9 mouse cellular contexts compared by ENCODE assay signal in the genomic region with DNA sequence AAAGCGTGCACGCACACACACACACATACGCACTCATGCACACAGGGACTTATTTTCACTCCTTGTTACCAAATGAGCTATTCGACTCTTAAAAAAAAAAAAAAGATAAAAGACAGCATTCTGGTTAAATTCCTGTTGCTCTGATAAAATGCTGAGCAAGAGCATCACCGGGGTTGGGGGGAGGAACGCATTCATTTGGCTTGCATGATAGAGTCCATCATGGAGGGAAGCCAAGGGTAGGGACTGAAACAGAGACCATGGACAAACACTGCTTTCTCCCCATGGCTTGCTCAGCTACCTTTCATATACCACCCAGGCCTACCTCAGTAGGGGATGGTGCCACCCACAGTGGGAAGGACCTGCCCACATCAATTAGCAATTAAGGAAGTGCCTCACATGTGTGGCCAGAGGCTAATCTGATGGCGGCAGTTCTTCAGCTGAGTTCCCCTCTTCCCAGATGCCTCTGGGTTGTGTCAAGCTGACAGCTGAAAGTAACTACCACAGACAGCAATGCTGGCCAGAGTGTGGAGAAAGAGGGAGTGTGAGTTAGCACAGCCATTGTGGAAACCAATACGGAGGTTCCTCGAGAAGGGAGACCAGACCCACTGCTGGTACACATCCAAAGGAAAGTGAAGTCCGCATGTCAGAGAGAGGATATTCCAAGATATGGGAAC.
DNase-seq lines count a peak whose midpoint lies in the region; ATAC-seq and TF ChIP-seq lines count a peak whose summit lies in the region.
"Had no signal": no experiment of that assay in that cellular context is flagged by ENCODE, and none has a peak within 500 bp of the region (broad histone marks: within the 10 kb centered on the region; RNA-seq: fewer than 3 reads in every experiment).

No protein-coding gene starts in this region.

- peak; percentile 97 for DNase-seq in heart, adult 11 months
- peak; percentile 82 for DNase-seq in MN1 (ENCODE audit: low spot score)
- DNase-seq in lung, postnatal 0 days (ENCODE audit: low spot score), result peak; percentile 65
- no peak for DNase-seq in layer of hippocampus, postnatal 14 days (ENCODE audit: low spot score in 2 of 2)
- no peak for DNase-seq in midbrain, embryonic 14.5 days
- no peak for DNase-seq in hindbrain, embryonic 14.5 days (ENCODE audit: low spot score)

- ATAC-seq in heart, embryonic 11.5 days (replicated peaks; ENCODE audit: insufficient number of reproducible peaks, low FRiP score, low TSS enrichment), result no peak; the same call in 1 of the 2 replicates
- ATAC-seq in heart, embryonic 13.5 days (ENCODE audit: extremely low read depth, insufficient number of reproducible peaks, low FRiP score, low TSS enrichment), result no peak
- peak; percentile 70 for ATAC-seq in lung, postnatal 0 days
- ATAC-seq in midbrain, embryonic 14.5 days (ENCODE audit: low FRiP score, low TSS enrichment), result no peak
- no peak for ATAC-seq in hindbrain, embryonic 14.5 days (ENCODE audit: low FRiP score)
- ATAC-seq: liver, embryonic 12.5 days had no signal

- H3K4me3 ChIP-seq in heart, embryonic 11.5 days (ENCODE audit: low read depth, low read length), result no peak overlapping the region
- H3K4me3 ChIP-seq in heart, embryonic 13.5 days, result no peak overlapping the region
- H3K4me3 ChIP-seq in lung, postnatal 0 days (ENCODE audit: low read depth, low read length), result no peak overlapping the region
- H3K4me3 ChIP-seq in midbrain, embryonic 14.5 days (replicated peaks; ENCODE audit: low read depth, low read length), result no peak overlapping the region
- no peak overlapping the region for H3K4me3 ChIP-seq in hindbrain, embryonic 14.5 days (replicated peaks; ENCODE audit: low read length)
- H3K4me3 ChIP-seq: liver, embryonic 12.5 days had no signal

- TF ChIP-seq CTCF in lung, postnatal 0 days (IDR thresholded peaks at IDR 0.05), result no peak

- no peak overlapping the region for H3K9ac ChIP-seq in heart, embryonic 11.5 days (ENCODE audit: low read depth, low read length)
- no peak overlapping the region for H3K9ac ChIP-seq in heart, embryonic 13.5 days
- no peak overlapping the region for H3K9ac ChIP-seq in lung, postnatal 0 days (replicated peaks; ENCODE audit: low read depth)
- no peak overlapping the region for H3K9ac ChIP-seq in midbrain, embryonic 14.5 days (replicated peaks; ENCODE audit: low read length)
- H3K9ac ChIP-seq in hindbrain, embryonic 14.5 days, result no peak overlapping the region
- H3K9ac ChIP-seq: liver, embryonic 12.5 days had no signal

- 64% methylated on average over 10 of the region's 10 CpGs for WGBS in heart, embryonic 11.5 days (ENCODE audit: insufficient replicate concordance)
- WGBS in heart, embryonic 13.5 days, result 53% methylated on average over 10 of the region's 10 CpGs
- 74% methylated on average over 10 of the region's 10 CpGs for WGBS in lung, postnatal 0 days
- 90% methylated on average over 10 of the region's 10 CpGs for whole genome bisulfite sequencing in midbrain, embryonic 14.5 days
- WGBS in hindbrain, embryonic 14.5 days, result 92% methylated on average over 10 of the region's 10 CpGs

- H3K4me2 ChIP-seq in heart, embryonic 11.5 days, result no peak overlapping the region
- no peak overlapping the region for H3K4me2 ChIP-seq in heart, embryonic 13.5 days
- no peak overlapping the region for H3K4me2 ChIP-seq in lung, postnatal 0 days (replicated peaks; ENCODE audit: low read depth, low read length)
- no peak overlapping the region for H3K4me2 ChIP-seq in midbrain, embryonic 14.5 days (ENCODE audit: low read length)
- H3K4me2 ChIP-seq in hindbrain, embryonic 14.5 days (replicated peaks), result no peak overlapping the region
- H3K4me2 ChIP-seq: liver, embryonic 12.5 days had no signal

- no peaks in the 10 kb centered on the region for H3K36me3 ChIP-seq in heart, embryonic 11.5 days (ENCODE audit: control insufficient read depth, insufficient read depth, low read length)
- H3K36me3 ChIP-seq in heart, embryonic 13.5 days, result no peaks in the 10 kb centered on the region
- H3K36me3 ChIP-seq in lung, postnatal 0 days (ENCODE audit: insufficient read depth, low read length), result no peaks in the 10 kb centered on the region
- H3K36me3 ChIP-seq in midbrain, embryonic 14.5 days (ENCODE audit: control insufficient read depth, insufficient read depth, low read length), result no peaks in the 10 kb centered on the region
- no peaks in the 10 kb centered on the region for H3K36me3 ChIP-seq in hindbrain, embryonic 14.5 days (replicated peaks; ENCODE audit: control insufficient read depth, insufficient read depth)
- H3K36me3 ChIP-seq: liver, embryonic 12.5 days had no signal

- no peak for TF ChIP-seq EP300 in lung, postnatal 0 days (IDR thresholded peaks at IDR 0.05)

- peaks cover 5% of the 10 kb centered on the region; the same call in 1 of the 2 replicates for H3K4me1 ChIP-seq in heart, embryonic 11.5 days (ENCODE audit: control insufficient read depth, insufficient read depth, low read length)
- peaks cover 31% of the 10 kb centered on the region for H3K4me1 ChIP-seq in heart, embryonic 13.5 days
- H3K4me1 ChIP-seq in lung, postnatal 0 days (ENCODE audit: insufficient read depth, low read depth, low read length), result peaks cover 5% of the 10 kb centered on the region; the same call in 1 of the 2 replicates
- peaks cover 8% of the 10 kb centered on the region; the same call in 1 of the 2 replicates for H3K4me1 ChIP-seq in midbrain, embryonic 14.5 days (ENCODE audit: control insufficient read depth, insufficient read depth, low read length)
- H3K4me1 ChIP-seq in hindbrain, embryonic 14.5 days (replicated peaks; ENCODE audit: control insufficient read depth, insufficient read depth, low read length), result peaks cover 6% of the 10 kb centered on the region; the same call in 1 of the 2 replicates
- H3K4me1 ChIP-seq: liver, embryonic 12.5 days had no signal

- H3K9me3 ChIP-seq in heart, embryonic 11.5 days (replicated peaks; ENCODE audit: control insufficient read depth, low read length), result no peaks in the 10 kb centered on the region
- no peaks in the 10 kb centered on the region for H3K9me3 ChIP-seq in heart, embryonic 13.5 days
- H3K9me3 ChIP-seq in lung, postnatal 0 days (ENCODE audit: low read length), result no peaks in the 10 kb centered on the region
- H3K9me3 ChIP-seq in midbrain, embryonic 14.5 days (ENCODE audit: control insufficient read depth, low read length), result no peaks in the 10 kb centered on the region
- no peaks in the 10 kb centered on the region for H3K9me3 ChIP-seq in hindbrain, embryonic 14.5 days (ENCODE audit: control insufficient read depth, low read length)
- H3K9me3 ChIP-seq: liver, embryonic 12.5 days had no signal

- no peak overlapping the region for H3K27ac ChIP-seq in heart, embryonic 11.5 days (ENCODE audit: low read depth, low read length)
- H3K27ac ChIP-seq in heart, embryonic 13.5 days (replicated peaks), result peak overlapping the region; percentile 72
- H3K27ac ChIP-seq in lung, postnatal 0 days (ENCODE audit: low read length), result peak overlapping the region; percentile 47; the same call in 1 of the 2 replicates
- no peak overlapping the region for H3K27ac ChIP-seq in midbrain, embryonic 14.5 days (replicated peaks; ENCODE audit: low read depth, low read length)
- no peak overlapping the region for H3K27ac ChIP-seq in hindbrain, embryonic 14.5 days
- H3K27ac ChIP-seq: liver, embryonic 12.5 days had no signal

- no peaks in the 10 kb centered on the region for H3K27me3 ChIP-seq in heart, embryonic 11.5 days (ENCODE audit: control insufficient read depth, insufficient read depth, low read length)
- H3K27me3 ChIP-seq in heart, embryonic 13.5 days (replicated peaks), result no peaks in the 10 kb centered on the region
- H3K27me3 ChIP-seq in lung, postnatal 0 days (replicated peaks; ENCODE audit: insufficient read depth, low read length), result no peaks in the 10 kb centered on the region
- no peaks in the 10 kb centered on the region for H3K27me3 ChIP-seq in midbrain, embryonic 14.5 days (ENCODE audit: control insufficient read depth, insufficient read depth, low read length)
- H3K27me3 ChIP-seq in hindbrain, embryonic 14.5 days (ENCODE audit: control insufficient read depth, insufficient read depth, low read length), result no peaks in the 10 kb centered on the region
- H3K27me3 ChIP-seq: liver, embryonic 12.5 days had no signal

Comparison
In these comparisons a context has a peak if more than half of its experiments do, and no peak if none do; other contexts are left out.
1. H3K27ac ChIP-seq: peak in heart, embryonic 13.5 days (single experiment) and lung, postnatal 0 days (single experiment); none in heart, embryonic 11.5 days (single experiment), midbrain, embryonic 14.5 days (single experiment) and hindbrain, embryonic 14.5 days (single experiment).
2. DNase-seq: peak in heart, adult 11 months (single experiment), MN1 (single experiment) and lung, postnatal 0 days (single experiment); none in layer of hippocampus, postnatal 14 days (0 of 2), midbrain, embryonic 14.5 days (single experiment) and hindbrain, embryonic 14.5 days (single experiment).